Mouse (Mus musculus): Measurements from ENCODE around the gene Ptprq.
A peak's percentile ranks its signal among the peaks of the same experiment; 100 is the strongest.

Ptprq gene

GRCm38 (mm10) chr10:107719806-107720205 lies at the start of gene Ptprq:
TSS of gene Ptprq (minus strand) at chr10:107720051.
- DNase-seq (ENCODE audit: low spot score), result no peak

- DNase-seq (ENCODE audit: low spot score), result no peak
These were observed 39.8 kb upstream of the Ptprq start for GRCm38 (mm10) chr10:107759624-107760023.

- DNase-seq (ENCODE audit: low spot score), result no peak
These were observed 33.6 kb upstream of the Ptprq start for GRCm38 (mm10) chr10:107753471-107753870.

- DNase-seq (ENCODE audit: low spot score), result no peak
These were observed 32.7 kb upstream of the Ptprq start for GRCm38 (mm10) chr10:107752351-107753143.

- DNase-seq (ENCODE audit: low spot score), result no peak
These were observed 32.1 kb upstream of the Ptprq start for GRCm38 (mm10) chr10:107751944-107752343.

GRCm38 (mm10) chr10:107747566-107747965 lies 27.7 kb upstream of the Ptprq start:
- peak; percentile 7 for DNase-seq (ENCODE audit: low spot score)

GRCm38 (mm10) chr10:107746717-107747116 lies 26.9 kb upstream of the Ptprq start:
- DNase-seq (ENCODE audit: low spot score), result no peak

GRCm38 (mm10) chr10:107739815-107740214 lies 20.0 kb upstream of the Ptprq start:
- DNase-seq (ENCODE audit: low spot score), result no peak

GRCm38 (mm10) chr10:107737743-107738142 lies 17.9 kb upstream of the Ptprq start:
- DNase-seq (ENCODE audit: low spot score), result no peak

- DNase-seq (ENCODE audit: low spot score), result no peak
These were observed 15.6 kb upstream of the Ptprq start for GRCm38 (mm10) chr10:107735448-107735847.

- DNase-seq (ENCODE audit: low spot score), result no peak
These were observed 14.5 kb upstream of the Ptprq start for GRCm38 (mm10) chr10:107734327-107734726.

GRCm38 (mm10) chr10:107725631-107726030 lies 5.8 kb upstream of the Ptprq start:
- no peak for DNase-seq (ENCODE audit: low spot score)

- DNase-seq (ENCODE audit: low spot score), result no peak
These were observed 15.4 kb downstream of the Ptprq start for GRCm38 (mm10) chr10:107704443-107704842.

- no peak for DNase-seq (ENCODE audit: low spot score)
These were observed 18.9 kb downstream of the Ptprq start for GRCm38 (mm10) chr10:107700944-107701343.

GRCm38 (mm10) chr10:107698716-107699115 lies 21.1 kb downstream of the Ptprq start:
- no peak for DNase-seq (ENCODE audit: low spot score)

- no peak for DNase-seq (ENCODE audit: low spot score)
These were observed 22.7 kb downstream of the Ptprq start for GRCm38 (mm10) chr10:107697177-107697576.

GRCm38 (mm10) chr10:107687382-107687781 lies 32.5 kb downstream of the Ptprq start:
- DNase-seq (ENCODE audit: low spot score), result no peak

GRCm38 (mm10) chr10:107675994-107676393 lies 43.9 kb downstream of the Ptprq start:
- no peak for DNase-seq (ENCODE audit: low spot score)

GRCm38 (mm10) chr10:107668374-107669094 lies 51.3 kb downstream of the Ptprq start:
- no peak for DNase-seq (ENCODE audit: low spot score)

- DNase-seq (ENCODE audit: low spot score), result no peak
These were observed 57.3 kb downstream of the Ptprq start for GRCm38 (mm10) chr10:107662372-107663065.

- DNase-seq (ENCODE audit: low spot score), result no peak
These were observed 57.9 kb downstream of the Ptprq start for GRCm38 (mm10) chr10:107661970-107662369.

GRCm38 (mm10) chr10:107659141-107659540 lies 60.7 kb downstream of the Ptprq start:
- DNase-seq (ENCODE audit: low spot score), result no peak

- DNase-seq (ENCODE audit: low spot score), result no peak
These were observed 70.2 kb downstream of the Ptprq start for GRCm38 (mm10) chr10:107649687-107650086.

Data from c-Kit-positive CD71-positive TER-119-positive erythroid progenitor cells, embryonic 14.5 days (primary cell).